Mouse (Mus musculus): Measurements from ENCODE around the gene Adssl1.
A peak's percentile ranks its signal among the peaks of the same experiment; 100 is the strongest.

The Adssl1 gene

GRCm38 (mm10) chr12:112679027-112679996 lies 59.5 kb downstream of the Adssl1 start:
- DNase-seq: peak; percentile 48

- DNase-seq: no peak
Observed at GRCm38 (mm10) chr12:112683351-112683750, 63.5 kb downstream of the Adssl1 start.

GRCm38 (mm10) chr12:112688458-112688857 lies 68.6 kb downstream of the Adssl1 start:
- DNase-seq: no peak
